Mouse (Mus musculus) liver, embryonic 11.5 days (tissue): Measurements from ENCODE around the gene Aplp2. TPM values are rescaled to one million over a fixed set of nuclear protein-coding genes. Genes with fewer than 3 reads are reported as not detected.

Source experiments
- ATAC-seq: fragments of 200-750 bp; cut with Nextera tagmentation; replicated peaks from 2 replicates; pipeline ENCODE4 v1.8.0; 2017; ENCODE audit warnings: moderate number of reproducible peaks, mild to moderate bottlenecking, moderate TSS enrichment, moderate library complexity; ENCODE audit not compliant: low FRiP score
- DNase-seq: peaks from one replicate; pipeline ENCODE4 v3.0.0-alpha.2; 2017; ENCODE audit warnings: low spot score
- H3K27ac ChIP-seq: fragments of 300-500 bp; sonication (generic); 2 replicates; pipeline ENCODE4 v1.5.1; 2014; ENCODE audit warnings: mild to moderate bottlenecking, low read depth, low read length, control low read depth
- H3K27me3 ChIP-seq: fragments of 300-500 bp; sonication (generic); replicated peaks from 2 replicates; pipeline ENCODE4 v1.6.1; 2014; ENCODE audit warnings: low read length, mixed read lengths; ENCODE audit not compliant: control insufficient read depth, insufficient read depth
- H3K36me3 ChIP-seq: fragments of 300-500 bp; sonication (generic); 2 replicates; pipeline ENCODE4 v1.6.1; 2014; ENCODE audit warnings: mild to moderate bottlenecking, low read length, moderate library complexity, mixed read lengths; ENCODE audit not compliant: control insufficient read depth, insufficient read depth
- H3K4me1 ChIP-seq: fragments of 300-500 bp; sonication (generic); replicated peaks from 2 replicates; pipeline ENCODE4 v1.6.1; 2014; ENCODE audit warnings: low read length, mixed read lengths; ENCODE audit not compliant: control insufficient read depth, insufficient read depth
- H3K4me2 ChIP-seq: fragments of 300-500 bp; sonication (generic); 2 replicates; pipeline ENCODE4 v1.6.1; 2014; ENCODE audit warnings: mild to moderate bottlenecking, control low read depth, moderate library complexity
- H3K4me3 ChIP-seq: fragments of 300-500 bp; sonication (generic); 2 replicates; pipeline ENCODE4 v1.5.1; 2014; ENCODE audit warnings: low read depth, low read length, control low read depth
- H3K9ac ChIP-seq: fragments of 300-500 bp; sonication (generic); 2 replicates; pipeline ENCODE4 v1.6.1; 2014; ENCODE audit warnings: low read depth, low read length, control low read depth
- H3K9me3 ChIP-seq: fragments of 300-500 bp; sonication (generic); 2 replicates; pipeline ENCODE4 v1.6.1; 2016; ENCODE audit warnings: low read length, inconsistent platforms, mixed read lengths; ENCODE audit not compliant: control insufficient read depth
- WGBS: fragments of 180-500 bp; shearing (Covaris S2); extraction: QIAGEN DNeasy Blood & Tissue Kit; methylation state at CpG from one replicate; pipeline ENCODE4 v1.1.7; 2014; 5-methylcytosine and 5-hydroxymethylcytosine counted together
- polyA plus RNA-seq: library from polyadenylated mRNA; unstranded; fragments of >200 nt; fragmentation: Nextera tagmentation; extraction: Ambion mirVana; gene quantifications from 2 replicates; pipeline ENCODE4 v1.2.1, GENCODE M21; 2014

Gene Aplp2
- 256 and 297 TPM in 2 replicates for polyA plus RNA-seq

DNA sequence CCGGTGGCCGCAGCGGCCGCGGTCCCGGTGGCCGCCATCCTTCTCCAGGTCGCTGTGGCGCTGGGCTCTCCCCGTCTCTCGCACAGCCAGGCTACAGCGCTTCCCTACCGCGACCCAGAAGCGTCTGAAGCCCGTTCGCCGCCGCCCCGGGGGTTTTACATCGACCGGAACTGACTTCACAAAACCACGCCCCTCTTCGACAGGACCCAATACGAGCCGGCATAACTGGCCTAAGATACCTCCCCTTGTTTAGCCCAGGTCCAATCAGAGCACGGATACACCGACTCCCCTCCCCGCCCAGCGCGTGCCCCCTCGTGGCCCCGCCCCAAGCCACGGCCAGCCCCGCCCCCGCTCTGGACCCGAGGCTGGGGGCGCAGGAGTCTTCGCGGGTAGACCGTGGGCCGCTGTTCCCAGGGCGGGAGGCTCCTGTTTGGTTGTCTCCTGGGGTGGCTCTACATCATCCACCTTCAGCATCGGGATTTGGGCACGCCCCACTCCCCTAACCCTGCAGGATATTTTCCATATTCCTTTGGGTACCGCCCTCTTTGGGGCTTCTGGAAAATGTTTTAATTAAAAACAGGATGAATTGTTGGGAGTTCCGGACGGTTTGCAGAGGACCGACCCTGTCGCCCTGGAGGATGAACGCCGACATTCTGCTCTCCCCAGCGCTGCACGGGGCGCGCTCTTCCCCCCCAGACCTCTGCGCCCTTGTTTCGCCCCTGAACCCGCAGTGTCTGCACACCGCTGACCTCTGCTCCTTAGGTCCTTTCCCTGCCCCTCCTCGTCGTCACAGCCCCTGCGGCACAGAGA lies at the start of gene Aplp2:
Gene Aplp2 (minus strand): TSS at position 126 of the 810 bp plus-strand sequence.
- Histone ChIP-seq H3K27me3 (no peaks in the 10 kb centered on the region), H3K4me2 (peak within 1 kb of the TSS; percentile 95), H3K27ac (peak within 1 kb of the TSS; percentile 92), H3K4me1 (peaks cover 22% of the 10 kb centered on the region), H3K4me3 (peak within 1 kb of the TSS; percentile 99), H3K9me3 (no peaks in the 10 kb centered on the region), H3K9ac (peak within 1 kb of the TSS; percentile 93), H3K36me3 (no peaks in the 10 kb centered on the region)
- under 1% methylated on average over 62 of the region's 63 CpGs for WGBS
- DNase-seq (peak; percentile 97), ATAC-seq (peak; percentile 99)

GRCm38 (mm10) chr9:31260219-31260618 lies 48.6 kb upstream of the Aplp2 start:
- H3K4me2 ChIP-seq: no peak overlapping the region
- H3K9ac ChIP-seq: no peak overlapping the region
- no peaks in the 10 kb centered on the region for H3K27me3 ChIP-seq
- DNase-seq (no peak), ATAC-seq (no peak)
- H3K36me3 ChIP-seq: no peaks in the 10 kb centered on the region
- no peak overlapping the region for H3K4me3 ChIP-seq
- no peaks in the 10 kb centered on the region for H3K9me3 ChIP-seq
- 54% methylated on average over 4 of the region's 4 CpGs for WGBS
- peaks cover 26% of the 10 kb centered on the region for H3K4me1 ChIP-seq
- no peak overlapping the region for H3K27ac ChIP-seq

DNA sequence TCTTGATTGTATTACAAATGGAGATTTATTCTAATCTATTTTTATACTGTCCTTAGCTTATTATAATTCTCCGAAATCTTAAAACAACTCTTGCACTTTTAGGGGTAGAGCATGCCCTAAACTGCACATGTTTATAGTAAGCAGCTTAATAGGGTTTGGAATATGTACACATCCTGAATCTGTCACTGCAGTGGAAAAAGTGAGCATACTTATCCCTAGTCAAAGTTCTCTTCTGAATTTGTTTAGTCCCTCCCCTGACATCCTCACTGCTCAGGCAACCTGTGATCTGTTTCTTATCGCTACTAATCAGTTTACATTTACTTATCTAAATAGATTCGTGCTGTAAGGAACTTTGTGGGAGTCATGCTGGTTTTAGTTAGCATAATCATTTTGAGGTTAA lies 46.6 kb upstream of the Aplp2 start:
- no peak overlapping the region for H3K27ac ChIP-seq
- H3K4me3 ChIP-seq: no peak overlapping the region

GRCm38 (mm10) chr9:31255953-31256352 lies 44.3 kb upstream of the Aplp2 start:
- H3K9ac ChIP-seq: no peak overlapping the region
- ATAC-seq (peak; percentile 40), DNase-seq (no peak)
- WGBS: 50% methylated on average over 7 of the region's 7 CpGs
- H3K36me3 ChIP-seq: no peaks in the 10 kb centered on the region
- H3K4me1 ChIP-seq: peaks cover 37% of the 10 kb centered on the region
- H3K4me2 ChIP-seq: peak overlapping the region; percentile 60
- H3K27ac ChIP-seq: peak overlapping the region; percentile 20; the same call in 1 of the 2 replicates
- no peak overlapping the region for H3K4me3 ChIP-seq
- H3K9me3 ChIP-seq: no peaks in the 10 kb centered on the region
- H3K27me3 ChIP-seq: no peaks in the 10 kb centered on the region

More for the DNA sequence above, 46.6 kb upstream of the Aplp2 start:
- peaks cover 41% of the 10 kb centered on the region for H3K4me1 ChIP-seq
- WGBS: 56% methylated on average over 3 of the region's 3 CpGs
- no peak overlapping the region for H3K4me2 ChIP-seq
- H3K27me3 ChIP-seq: no peaks in the 10 kb centered on the region
- H3K9me3 ChIP-seq: no peaks in the 10 kb centered on the region
- H3K9ac ChIP-seq: no peak overlapping the region
- ATAC-seq (no peak), DNase-seq (no peak)
- H3K36me3 ChIP-seq: no peaks in the 10 kb centered on the region

- no peaks in the 10 kb centered on the region for H3K9me3 ChIP-seq
- H3K4me2 ChIP-seq: peak overlapping the region; percentile 60
- H3K27me3 ChIP-seq: no peaks in the 10 kb centered on the region
- ATAC-seq: peak; percentile 82
- DNase-seq: no peak
- peak overlapping the region; percentile 76 for H3K27ac ChIP-seq
- 0 out of 2 replicates have a peak overlapping the region, but pooled peaks have one; percentile 23 for H3K9ac ChIP-seq
- no peaks in the 10 kb centered on the region for H3K36me3 ChIP-seq
- peaks cover 29% of the 10 kb centered on the region for H3K4me1 ChIP-seq
- 48% methylated on average over 7 of the region's 7 CpGs for WGBS
- H3K4me3 ChIP-seq: peak overlapping the region; percentile 27; the same call in 1 of the 2 replicates
Measured at GRCm38 (mm10) chr9:31254697-31255004, 43.0 kb upstream of the Aplp2 start.

- 38% methylated on average over 11 of the region's 11 CpGs for WGBS
- Histone ChIP-seq H3K27me3 (no peaks in the 10 kb centered on the region), H3K36me3 (no peaks in the 10 kb centered on the region), H3K9me3 (no peaks in the 10 kb centered on the region), H3K4me3 (no peak overlapping the region), H3K4me2 (peak overlapping the region; percentile 60), H3K9ac (peak overlapping the region; percentile 12), H3K4me1 (peaks cover 29% of the 10 kb centered on the region), H3K27ac (peak overlapping the region; percentile 73)
- no peak for DNase-seq
- peak; percentile 16; the same call in 1 of the 2 replicates for ATAC-seq
Measured at GRCm38 (mm10) chr9:31253866-31254696, 42.5 kb upstream of the Aplp2 start.

DNA sequence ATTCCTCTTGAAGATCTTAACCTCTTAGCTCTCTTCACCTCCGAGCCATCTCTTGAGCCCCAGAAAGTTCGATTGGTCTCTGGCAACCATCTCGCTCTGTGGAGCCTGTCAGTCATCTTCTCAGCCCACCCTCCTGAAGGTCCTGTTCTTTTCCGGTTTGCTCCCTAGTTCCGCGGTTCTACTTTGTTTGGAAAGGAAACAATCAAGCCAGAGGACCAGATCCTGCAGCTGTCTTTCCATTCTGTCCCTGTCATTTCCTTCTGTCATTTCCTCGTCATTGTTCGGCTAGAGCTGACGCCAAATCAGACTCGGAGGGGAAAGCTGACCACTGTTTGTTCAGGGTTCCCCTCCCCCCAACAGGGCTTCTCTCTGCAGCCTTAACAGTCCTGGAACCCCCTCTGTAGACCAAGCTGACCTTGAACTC lies 41.7 kb upstream of the Aplp2 start:
- 24% methylated on average over 10 of the region's 10 CpGs for WGBS
- H3K27ac ChIP-seq: peak overlapping the region; percentile 73
- 0 out of 2 replicates have a peak, but pooled peaks have one; percentile 22 for ATAC-seq
- peaks cover 29% of the 10 kb centered on the region for H3K4me1 ChIP-seq
- peak overlapping the region; percentile 53 for H3K9ac ChIP-seq
- no peaks in the 10 kb centered on the region for H3K27me3 ChIP-seq
- H3K4me2 ChIP-seq: peak overlapping the region; percentile 59
- no peaks in the 10 kb centered on the region for H3K36me3 ChIP-seq
- H3K4me3 ChIP-seq: peak overlapping the region; percentile 20; the same call in 1 of the 2 replicates
- no peaks in the 10 kb centered on the region for H3K9me3 ChIP-seq
- DNase-seq: peak; percentile 54

GRCm38 (mm10) chr9:31252182-31252799 lies 40.7 kb upstream of the Aplp2 start:
- peak overlapping the region; percentile 73; the same call in 1 of the 2 replicates for H3K27ac ChIP-seq
- DNase-seq (peak; percentile 66), ATAC-seq (peak; percentile 89)
- H3K36me3 ChIP-seq: no peaks in the 10 kb centered on the region
- no peak overlapping the region for H3K4me3 ChIP-seq
- no peaks in the 10 kb centered on the region for H3K27me3 ChIP-seq
- 52% methylated on average over 10 of the region's 10 CpGs for whole genome bisulfite sequencing
- H3K4me2 ChIP-seq: peak overlapping the region; percentile 59
- peaks cover 29% of the 10 kb centered on the region for H3K4me1 ChIP-seq
- no peaks in the 10 kb centered on the region for H3K9me3 ChIP-seq
- no peak overlapping the region for H3K9ac ChIP-seq
